Mouse (Mus musculus) kidney, postnatal 0 days (tissue): ENCODE measurements at regions not wholly inside any gene's neighbourhood (a gene's known extent, or its start where the extent isn't known, plus 50 kb on each side); places are given as distances from the start of the nearest gene placed in this dataset.

Source experiments
- ATAC-seq: fragments of 200-750 bp; cut with Nextera tagmentation; replicated peaks from 2 replicates; pipeline ENCODE4 v1.8.0; 2017; ENCODE audit warnings: low read depth, moderate number of reproducible peaks, moderate TSS enrichment, moderate library complexity; ENCODE audit not compliant: low FRiP score
- DNase-seq: peaks from one replicate; pipeline ENCODE4 v3.0.0-alpha.2; 2016; ENCODE audit warnings: low spot score
- H3K27ac ChIP-seq: fragments of 300-500 bp; sonication (generic); 2 replicates; pipeline ENCODE4 v1.5.1; 2014; ENCODE audit warnings: mild to moderate bottlenecking
- H3K27me3 ChIP-seq: fragments of 300-500 bp; sonication (generic); 2 replicates; pipeline ENCODE4 v1.6.1; 2014; ENCODE audit warnings: low read length, mixed read lengths; ENCODE audit not compliant: insufficient read depth
- H3K36me3 ChIP-seq: fragments of 300-500 bp; sonication (generic); 2 replicates; pipeline ENCODE4 v1.6.1; 2014; ENCODE audit warnings: low read length, mixed read lengths; ENCODE audit not compliant: insufficient read depth
- H3K4me1 ChIP-seq: fragments of 300-500 bp; sonication (generic); replicated peaks from 2 replicates; pipeline ENCODE4 v1.6.1; 2014; ENCODE audit warnings: antibody characterized with exemption, low read length, mixed read lengths; ENCODE audit not compliant: insufficient read depth
- H3K4me2 ChIP-seq: fragments of 300-500 bp; sonication (generic); 2 replicates; pipeline ENCODE4 v1.6.1; 2014; ENCODE audit warnings: mild to moderate bottlenecking, low read length, moderate library complexity, mixed read lengths
- H3K4me3 ChIP-seq: fragments of 300-500 bp; sonication (generic); replicated peaks from 2 replicates; pipeline ENCODE4 v1.5.1; 2014; ENCODE audit warnings: low read depth, low read length
- H3K9ac ChIP-seq: fragments of 300-500 bp; sonication (generic); 2 replicates; pipeline ENCODE4 v1.6.1; 2014; ENCODE audit warnings: low read depth, low read length
- H3K9me3 ChIP-seq: fragments of 300-500 bp; sonication (generic); replicated peaks from 2 replicates; pipeline ENCODE4 v1.6.1; 2016; ENCODE audit warnings: low read length, inconsistent platforms, mixed read lengths
- CTCF ChIP-seq: IDR thresholded peaks from 2 replicates; pipeline ENCODE4 v1.5.1; 2016; ENCODE audit warnings: antibody characterized with exemption, low read depth, mild to moderate bottlenecking, moderate library complexity
- WGBS: fragments of 180-500 bp; shearing (Covaris S2); extraction: QIAGEN DNeasy Blood & Tissue Kit; methylation state at CpG from one replicate; pipeline ENCODE4 v1.1.7; 2014; 5-methylcytosine and 5-hydroxymethylcytosine counted together

- WGBS, result 53% methylated on average over 4 of the region's 4 CpGs
- Histone ChIP-seq H3K4me3 (no peak overlapping the region), H3K4me2 (no peak overlapping the region), H3K27me3 (no peaks in the 10 kb centered on the region), H3K27ac (peak overlapping the region; percentile 8; the same call in 1 of the 2 replicates), H3K9ac (no peak overlapping the region), H3K36me3 (no peaks in the 10 kb centered on the region), H3K9me3 (no peaks in the 10 kb centered on the region), H3K4me1 (0 out of 2 replicates have a peak, but pooled peaks cover 5% of the 10 kb centered on the region)
- ATAC-seq (no peak), DNase-seq (no peak)
- TF ChIP-seq CTCF, result no peak
Observed at GRCm38 (mm10) chr10:17510626-17511193, 212.3 kb upstream of the Cited2 start.

- DNase-seq (peak; percentile 36), ATAC-seq (peak; percentile 59)
- 25% methylated on average over 12 of the region's 12 CpGs for WGBS
Observed at GRCm38 (mm10) chr10:17511779-17512335, 211.2 kb upstream of the Cited2 start.

GRCm38 (mm10) chr10:17512487-17512886, 210.5 kb upstream of the Cited2 start:
- Histone ChIP-seq H3K36me3 (no peaks in the 10 kb centered on the region), H3K4me2 (no peak overlapping the region), H3K4me1 (0 out of 2 replicates have a peak, but pooled peaks cover 5% of the 10 kb centered on the region), H3K9ac (no peak overlapping the region), H3K9me3 (no peaks in the 10 kb centered on the region), H3K27ac (no peak overlapping the region), H3K4me3 (no peak overlapping the region), H3K27me3 (no peaks in the 10 kb centered on the region)
- ATAC-seq (no peak), DNase-seq (peak; percentile 71)
- 55% methylated on average over 3 of the region's 3 CpGs for WGBS
- no peak for TF ChIP-seq CTCF

More at GRCm38 (mm10) chr10:17511779-17512335, 211.2 kb upstream of the Cited2 start:
- peak overlapping the region; percentile 58; the same call in 1 of the 2 replicates for H3K27ac ChIP-seq
- H3K4me2 ChIP-seq, result peak overlapping the region; percentile 36
- H3K9ac ChIP-seq, result no peak overlapping the region
- no peaks in the 10 kb centered on the region for H3K9me3 ChIP-seq
- no peak overlapping the region for H3K4me3 ChIP-seq
- no peak for TF ChIP-seq CTCF
- H3K27me3 ChIP-seq, result no peaks in the 10 kb centered on the region
- H3K4me1 ChIP-seq, result 0 out of 2 replicates have a peak, but pooled peaks cover 5% of the 10 kb centered on the region
- no peaks in the 10 kb centered on the region for H3K36me3 ChIP-seq

- DNase-seq (peak; percentile 19), ATAC-seq (no peak)
- no peak overlapping the region for H3K27ac ChIP-seq
- no peaks in the 10 kb centered on the region for H3K36me3 ChIP-seq
- no peaks in the 10 kb centered on the region for H3K27me3 ChIP-seq
- no peak for TF ChIP-seq CTCF
- no peak overlapping the region for H3K4me2 ChIP-seq
- H3K4me3 ChIP-seq, result no peak overlapping the region
- no peaks in the 10 kb centered on the region for H3K9me3 ChIP-seq
- 0 out of 2 replicates have a peak, but pooled peaks cover 5% of the 10 kb centered on the region for H3K4me1 ChIP-seq
- WGBS, result 76% methylated on average over 6 of the region's 6 CpGs
- H3K9ac ChIP-seq, result no peak overlapping the region
Observed at GRCm38 (mm10) chr10:17513756-17514155, 209.3 kb upstream of the Cited2 start.

GRCm38 (mm10) chr10:17516068-17516467, 206.9 kb upstream of the Cited2 start:
- Histone ChIP-seq H3K4me2 (no peak overlapping the region), H3K9ac (no peak overlapping the region), H3K27me3 (no peaks in the 10 kb centered on the region), H3K4me3 (no peak overlapping the region), H3K4me1 (0 out of 2 replicates have a peak, but pooled peaks cover 5% of the 10 kb centered on the region), H3K36me3 (no peaks in the 10 kb centered on the region), H3K27ac (no peak overlapping the region), H3K9me3 (no peaks in the 10 kb centered on the region)
- no peak for ATAC-seq
- no peak for TF ChIP-seq CTCF
- WGBS, result 96% methylated on average over 2 of the region's 2 CpGs
- no peak for DNase-seq

GRCm38 (mm10) chr10:17518423-17519175, 204.4 kb upstream of the Cited2 start:
- no peak overlapping the region for H3K4me2 ChIP-seq
- DNase-seq (no peak), ATAC-seq (no peak)
- H3K4me3 ChIP-seq, result no peak overlapping the region
- H3K27me3 ChIP-seq, result no peaks in the 10 kb centered on the region
- TF ChIP-seq CTCF, result no peak
- H3K36me3 ChIP-seq, result no peaks in the 10 kb centered on the region
- H3K4me1 ChIP-seq, result no peaks in the 10 kb centered on the region
- no peak overlapping the region for H3K9ac ChIP-seq
- WGBS, result 57% methylated on average over 9 of the region's 9 CpGs
- H3K9me3 ChIP-seq, result no peaks in the 10 kb centered on the region
- no peak overlapping the region for H3K27ac ChIP-seq
